Mouse (Mus musculus): Measurements from ENCODE around the gene Cercam. TPM values are rescaled to one million over a fixed set of nuclear protein-coding genes. Genes with fewer than 3 reads are reported as not detected.

Gene Cercam
- 7.0 and 8.6 TPM in 2 replicates for polyA plus RNA-seq (2015; fragmentation: Nextera tagmentation; extraction: Ambion mirVana)

- DNase-seq (ENCODE audit: low spot score), result peak; percentile 88
Observed at GRCm38 (mm10) chr2:29868949-29869645, at the start of gene Cercam. Gene Cercam, plus strand, starts transcription at chr2:29869164.

DNA sequence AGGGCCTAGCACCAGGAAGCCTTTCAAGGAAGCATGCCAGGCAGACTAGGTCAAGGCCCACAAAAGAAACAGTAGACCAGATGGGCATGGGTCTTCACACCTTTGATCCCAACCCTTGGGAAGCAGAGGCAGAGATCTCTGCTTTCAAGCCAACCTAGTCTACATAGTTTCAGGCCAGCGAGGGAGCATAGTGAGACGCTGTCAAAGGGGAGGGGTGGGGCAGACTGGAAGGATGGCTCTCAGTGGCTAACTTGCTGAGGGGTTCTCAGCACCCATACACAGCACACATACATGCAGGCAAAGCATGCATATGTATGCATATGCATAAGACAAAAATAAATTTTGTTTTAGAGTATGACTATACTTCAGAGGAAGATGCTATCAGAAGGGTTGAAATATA lies 49.6 kb upstream of the Cercam start:
- no peak for DNase-seq (ENCODE audit: low spot score)

DNA sequence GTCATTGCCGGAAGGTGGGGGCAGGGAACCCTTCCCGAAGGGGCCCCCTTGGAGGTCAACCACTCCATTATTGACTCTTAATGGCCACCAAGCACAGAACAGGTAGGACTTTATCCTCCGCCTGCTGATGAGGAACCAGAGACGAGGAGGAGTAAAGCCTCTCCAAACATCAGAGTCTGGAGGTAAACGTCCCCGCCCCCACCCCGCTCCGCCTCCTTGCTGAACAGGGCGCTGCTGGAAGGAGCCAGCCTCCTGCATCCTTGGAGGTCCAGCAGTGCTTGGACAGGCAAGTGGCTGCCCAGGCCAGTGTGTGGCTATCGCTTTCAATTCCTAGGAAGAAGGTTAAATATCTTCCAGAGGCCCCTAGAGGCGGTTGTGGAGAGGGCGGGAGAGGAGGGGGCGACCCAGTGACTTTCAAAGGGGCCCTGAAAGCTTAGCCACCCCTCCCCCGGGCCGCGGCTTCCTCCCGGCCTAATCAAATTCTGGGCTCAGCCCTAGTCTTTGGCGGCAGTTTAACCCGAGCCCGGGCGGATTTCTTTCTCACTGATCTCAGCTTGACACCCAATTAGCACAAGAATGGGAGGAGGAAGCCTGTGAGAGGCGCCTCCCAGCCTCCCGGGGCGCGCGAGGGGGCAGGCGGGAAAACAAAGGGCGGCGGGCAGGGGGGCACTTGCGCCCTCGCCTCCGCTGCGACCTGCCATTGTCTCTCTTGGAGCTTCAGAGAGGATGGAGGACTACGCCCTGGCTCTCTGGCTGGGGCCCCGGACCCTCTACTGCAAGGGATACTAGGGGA lies 48.7 kb upstream of the Cercam start, which contains the start of gene Urm1:
Gene Urm1, plus strand, starts transcription at position 51 of the 793 bp plus-strand sequence.
- peak; percentile 72 for DNase-seq (ENCODE audit: low spot score)

DNA sequence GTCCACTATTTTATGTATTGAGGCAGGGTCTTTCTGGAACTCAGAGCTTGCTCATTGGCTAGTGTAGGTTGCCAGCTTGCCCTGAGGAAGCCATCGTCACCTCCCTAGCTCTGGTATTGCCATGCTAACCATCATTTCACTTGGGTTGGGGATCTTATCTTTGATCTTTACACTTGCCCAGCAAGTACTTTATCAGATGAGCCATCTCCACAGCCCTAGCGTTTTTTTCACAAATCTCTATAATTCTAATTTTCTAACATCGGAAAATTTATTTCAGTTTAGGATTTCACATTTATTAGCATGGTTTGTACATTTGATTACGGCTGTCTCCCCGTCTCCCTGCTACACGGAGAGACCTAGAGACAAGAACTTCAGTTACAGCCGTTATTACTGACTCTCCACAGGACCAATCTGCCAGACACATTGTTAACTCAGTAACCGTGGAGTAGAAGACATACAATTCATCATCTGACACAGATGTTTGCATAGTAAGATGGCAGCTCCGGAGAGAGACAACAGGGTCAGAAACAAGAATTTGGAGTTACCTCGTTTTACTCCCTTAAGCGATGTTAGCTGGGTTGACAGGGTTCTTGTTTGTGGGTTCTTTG lies 42.5 kb upstream of the Cercam start:
- no peak for DNase-seq (ENCODE audit: low spot score)

DNA sequence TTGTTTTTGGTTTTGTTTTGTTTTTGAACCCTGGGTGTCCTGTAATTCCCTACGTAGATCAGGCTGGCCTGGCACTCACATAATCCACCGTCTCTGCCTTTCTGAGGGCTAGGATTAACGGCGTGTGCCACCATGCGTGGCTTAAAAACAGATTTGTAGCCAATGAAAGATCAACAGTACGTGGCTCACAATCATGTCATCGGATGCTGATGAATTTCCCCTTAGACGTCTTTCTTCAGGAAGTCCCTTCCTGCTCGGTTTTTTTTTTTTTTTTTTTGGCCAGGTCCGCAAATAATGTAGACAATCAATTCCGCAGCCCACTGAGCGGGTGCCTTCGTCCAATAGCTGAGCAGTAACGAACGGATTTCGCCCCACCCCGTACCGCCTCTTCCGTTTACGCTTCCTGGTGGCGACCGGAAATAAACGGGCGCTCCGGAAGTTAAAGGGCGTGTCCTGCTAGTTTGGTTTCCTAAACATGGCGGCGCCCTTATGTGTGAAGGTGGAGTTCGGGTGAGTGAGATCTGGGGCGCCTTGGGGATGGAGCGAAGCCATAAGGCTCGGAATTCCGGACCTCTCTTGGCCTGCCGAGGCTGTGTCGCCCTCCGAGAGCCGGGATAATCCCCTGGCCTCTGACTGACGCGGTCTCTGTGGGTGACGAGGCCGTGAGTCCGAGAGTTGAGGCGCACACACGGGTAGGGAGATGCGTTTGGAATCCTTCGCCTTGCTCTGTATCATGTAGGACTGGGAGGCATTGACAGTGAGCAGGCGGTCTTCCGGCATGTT lies 41.8 kb upstream of the Cercam start:
- DNase-seq (ENCODE audit: low spot score), result peak; percentile 95

DNA sequence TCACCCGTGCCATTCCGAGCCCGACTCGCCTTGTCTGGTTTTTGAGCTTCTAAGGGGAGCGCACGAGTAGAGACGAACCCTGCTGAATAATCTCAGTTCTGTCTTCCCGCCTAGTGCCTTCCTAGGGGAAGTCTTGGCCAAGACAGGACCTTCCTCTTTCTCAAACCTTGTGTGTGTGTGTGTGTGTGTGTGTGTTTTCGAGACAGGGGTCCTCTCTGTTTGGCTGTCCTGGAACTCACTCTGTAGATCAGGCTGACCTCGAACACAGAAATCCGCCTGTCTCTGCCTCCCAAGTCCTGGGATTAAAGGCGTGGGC lies 41.3 kb upstream of the Cercam start:
- no peak for DNase-seq (ENCODE audit: low spot score)

DNA sequence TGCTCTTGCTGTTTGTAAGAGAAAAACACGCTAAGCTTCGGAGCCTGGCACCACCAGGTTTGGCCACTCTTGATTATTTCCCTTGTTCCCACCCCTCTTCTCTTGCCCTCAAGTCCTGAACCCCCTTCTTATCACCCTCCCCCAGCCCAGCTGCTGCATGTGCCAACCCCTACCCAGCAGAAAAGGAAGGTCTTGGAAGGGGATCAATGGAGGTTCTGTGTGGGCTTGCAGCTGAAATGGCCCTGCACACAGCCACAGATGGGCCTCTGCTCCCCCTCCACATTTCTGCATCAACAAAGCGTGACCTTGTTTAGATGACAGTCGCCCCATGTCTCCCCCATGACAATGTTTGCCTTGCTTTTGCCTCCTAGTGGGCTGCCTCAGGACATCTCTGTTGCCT lies 37.9 kb upstream of the Cercam start:
- no peak for DNase-seq (ENCODE audit: low spot score)

DNA sequence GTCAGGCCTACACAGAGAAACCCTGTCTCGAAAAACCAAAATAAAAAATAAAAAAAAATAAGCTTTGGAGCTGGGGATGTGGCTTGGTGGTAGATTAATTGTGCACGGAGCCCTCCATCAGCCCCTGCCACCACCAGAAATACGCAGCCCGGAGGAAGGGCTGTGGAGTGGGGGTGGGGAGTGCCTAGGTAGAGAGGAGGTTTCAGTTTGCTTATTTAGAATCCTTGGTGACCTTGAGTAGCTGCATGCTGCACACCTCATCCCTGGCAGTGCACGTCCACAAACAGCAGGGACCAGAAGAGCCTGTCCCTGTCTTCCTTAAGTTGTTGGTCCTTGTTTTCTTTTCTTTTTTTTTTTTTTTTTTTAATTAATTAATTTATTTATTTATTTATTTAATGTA lies 35.2 kb upstream of the Cercam start:
- DNase-seq (ENCODE audit: low spot score), result no peak

GRCm38 (mm10) chr2:29835391-29835899 lies 33.5 kb upstream of the Cercam start:
- DNase-seq (ENCODE audit: low spot score), result no peak

GRCm38 (mm10) chr2:29839460-29839859 lies 29.5 kb upstream of the Cercam start:
- DNase-seq (ENCODE audit: low spot score), result no peak

DNA sequence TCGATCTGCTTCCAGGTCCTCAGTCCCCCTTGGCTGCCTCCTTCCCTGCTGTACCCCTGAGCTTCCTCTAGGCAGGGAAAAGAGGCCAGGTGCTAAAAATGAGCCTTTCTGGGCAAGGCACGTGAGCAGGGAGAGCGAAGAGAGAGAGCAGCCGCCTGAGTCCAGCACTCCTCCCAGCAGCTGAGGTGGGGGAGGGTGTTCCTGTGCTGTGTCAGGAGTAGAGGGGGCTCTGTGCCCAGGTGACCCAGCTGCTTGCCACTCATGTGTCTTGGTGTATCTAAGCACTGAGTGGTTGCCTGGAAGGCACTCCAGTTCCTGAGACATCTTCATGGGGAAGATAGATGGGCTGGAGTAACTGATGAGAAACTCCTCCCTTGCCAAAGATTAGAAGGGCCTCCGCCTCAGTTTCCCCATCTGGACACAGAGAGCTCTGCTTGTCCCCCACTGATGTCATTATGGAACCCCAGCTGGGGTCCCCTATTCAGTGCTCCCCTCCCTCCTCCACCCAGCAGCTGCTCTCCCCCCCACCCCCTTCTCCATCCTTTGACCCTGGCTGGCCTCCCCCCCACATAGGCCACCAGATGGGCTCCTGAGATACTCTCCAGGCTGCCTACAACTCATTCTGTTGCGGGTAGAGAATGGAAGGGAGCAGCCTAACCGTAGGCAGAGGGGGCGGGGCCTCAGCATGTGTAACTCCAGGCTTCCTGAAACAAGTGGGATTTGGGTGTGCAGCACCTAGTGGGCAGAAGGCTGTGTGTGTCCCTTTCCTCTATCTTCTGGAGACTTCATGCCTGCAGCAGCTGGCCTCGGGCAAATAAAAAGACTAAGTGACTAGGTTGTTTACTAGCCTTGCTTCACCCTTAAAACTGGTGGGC lies 25.5 kb upstream of the Cercam start:
- no peak for DNase-seq (ENCODE audit: low spot score)

DNA sequence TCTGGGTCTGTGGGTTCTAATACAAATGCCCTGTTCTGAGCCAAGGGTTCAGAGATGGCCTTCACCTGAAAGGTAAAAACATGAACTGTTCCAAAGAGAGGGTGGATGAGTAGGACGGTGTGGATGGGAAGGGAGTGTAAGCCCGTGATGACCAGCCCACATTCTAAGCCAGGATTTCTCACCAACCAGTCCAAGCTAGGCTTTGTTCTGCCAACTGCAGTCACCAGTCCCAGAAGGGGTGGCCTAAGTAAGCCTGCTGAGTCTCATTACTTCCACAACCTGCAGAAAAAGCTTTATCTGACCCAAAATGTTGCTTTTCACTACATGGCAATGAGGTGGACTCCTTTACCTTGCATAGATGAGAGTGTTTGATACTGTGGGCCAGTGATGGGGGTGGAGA lies 24.8 kb upstream of the Cercam start:
- no peak for DNase-seq (ENCODE audit: low spot score)

DNA sequence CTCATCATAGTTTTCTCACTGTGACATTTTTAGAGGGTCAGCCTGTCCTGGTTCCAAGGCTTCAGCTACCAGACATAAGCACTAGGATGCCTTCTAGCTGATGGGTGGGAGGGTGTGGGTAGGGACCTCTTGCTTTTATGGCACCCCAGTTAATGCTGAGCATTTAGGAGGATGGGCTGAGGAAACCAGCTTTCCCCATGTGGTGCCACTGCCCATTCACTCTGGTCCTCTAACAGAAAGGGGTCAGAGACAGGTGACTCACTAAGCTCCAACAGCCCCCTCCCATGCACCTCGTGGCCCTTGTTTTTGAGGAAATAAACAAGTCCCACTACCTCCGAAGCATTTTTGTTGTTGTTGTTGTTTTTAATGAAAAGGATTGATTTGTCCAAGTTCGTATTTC lies 24.3 kb upstream of the Cercam start:
- no peak for DNase-seq (ENCODE audit: low spot score)

- DNase-seq (ENCODE audit: low spot score), result no peak
Observed at GRCm38 (mm10) chr2:29845636-29846035, 23.3 kb upstream of the Cercam start.

DNA sequence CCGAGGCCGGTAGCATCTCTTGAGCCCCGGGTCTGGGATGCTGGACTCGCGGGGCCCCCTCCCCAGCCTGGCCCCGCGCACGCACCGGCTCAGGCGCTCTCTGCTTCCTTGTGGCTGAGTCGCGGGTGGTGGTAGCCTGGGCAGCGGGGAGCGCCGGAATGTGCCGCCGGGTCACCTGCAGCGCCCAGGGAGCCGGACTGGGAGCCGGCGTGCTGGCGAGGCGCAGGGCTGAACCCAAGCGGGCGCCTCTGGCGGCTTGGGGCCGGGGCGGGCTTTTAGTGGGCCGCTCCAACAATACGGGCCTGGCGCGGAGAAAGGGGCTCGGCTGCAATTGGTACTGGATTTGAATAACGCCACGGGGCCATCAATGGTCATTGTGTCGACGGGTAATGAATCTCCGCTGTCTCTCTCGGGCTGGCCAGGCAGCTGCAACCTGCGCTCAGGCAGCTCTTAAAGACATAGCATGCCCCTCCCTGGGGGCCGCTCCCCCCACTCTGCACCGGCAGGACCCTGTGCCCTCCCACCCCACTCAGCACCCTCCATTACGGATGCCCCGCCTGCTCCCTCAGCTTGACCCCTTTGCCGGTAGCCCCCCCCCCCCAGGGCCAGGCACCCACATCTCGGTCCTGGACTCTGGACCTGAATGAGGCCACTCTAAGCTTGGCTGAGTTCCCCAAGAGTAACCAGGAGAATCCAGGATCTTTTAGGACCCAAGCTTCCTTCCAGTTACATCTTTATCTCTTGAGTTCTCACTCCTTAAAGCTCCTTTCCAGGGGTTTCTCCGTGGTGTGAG lies 22.7 kb upstream of the Cercam start:
- no peak for DNase-seq (ENCODE audit: low spot score)

DNA sequence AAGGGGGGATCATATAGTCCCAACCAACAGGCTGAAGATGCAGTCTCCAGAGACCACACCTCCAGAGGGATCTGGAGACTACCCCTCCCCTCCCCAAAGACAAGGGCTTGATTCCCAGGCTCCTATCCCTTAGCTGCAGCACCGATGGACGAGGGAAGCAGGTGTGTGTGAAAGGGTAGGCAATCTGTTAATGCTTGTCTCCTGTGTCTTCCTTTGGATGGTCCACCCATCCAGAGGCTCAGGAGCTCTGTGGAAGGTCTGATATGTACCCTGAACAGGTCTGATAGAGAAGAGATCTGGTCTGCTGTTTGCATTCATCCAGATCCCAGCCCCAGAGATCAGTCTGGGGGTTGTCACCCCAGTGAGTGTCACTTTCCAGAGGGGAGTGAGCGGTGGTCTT lies 22.1 kb upstream of the Cercam start:
- DNase-seq (ENCODE audit: low spot score), result no peak

DNA sequence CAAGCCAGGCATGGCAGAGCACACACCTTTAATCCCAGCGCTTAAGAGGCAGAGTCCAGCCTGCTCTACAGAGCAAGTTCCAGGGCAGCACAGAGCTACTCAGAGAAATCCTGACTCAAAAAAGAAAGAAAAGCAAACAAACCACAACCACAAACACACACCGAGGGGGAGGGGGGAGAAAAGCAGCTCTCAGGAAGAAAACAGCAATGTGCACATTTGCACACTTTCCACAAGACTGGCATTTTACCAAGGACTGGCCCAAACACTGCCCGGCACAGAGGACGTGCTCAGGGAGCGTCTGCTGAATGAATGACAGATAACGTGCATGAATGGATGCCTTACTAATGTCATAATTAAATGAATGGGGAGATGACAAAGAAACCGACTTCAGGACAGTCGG lies 19.9 kb upstream of the Cercam start:
- no peak for DNase-seq (ENCODE audit: low spot score)

GRCm38 (mm10) chr2:29849841-29850480 lies 19.0 kb upstream of the Cercam start:
- peak; percentile 40 for DNase-seq (ENCODE audit: low spot score)

DNA sequence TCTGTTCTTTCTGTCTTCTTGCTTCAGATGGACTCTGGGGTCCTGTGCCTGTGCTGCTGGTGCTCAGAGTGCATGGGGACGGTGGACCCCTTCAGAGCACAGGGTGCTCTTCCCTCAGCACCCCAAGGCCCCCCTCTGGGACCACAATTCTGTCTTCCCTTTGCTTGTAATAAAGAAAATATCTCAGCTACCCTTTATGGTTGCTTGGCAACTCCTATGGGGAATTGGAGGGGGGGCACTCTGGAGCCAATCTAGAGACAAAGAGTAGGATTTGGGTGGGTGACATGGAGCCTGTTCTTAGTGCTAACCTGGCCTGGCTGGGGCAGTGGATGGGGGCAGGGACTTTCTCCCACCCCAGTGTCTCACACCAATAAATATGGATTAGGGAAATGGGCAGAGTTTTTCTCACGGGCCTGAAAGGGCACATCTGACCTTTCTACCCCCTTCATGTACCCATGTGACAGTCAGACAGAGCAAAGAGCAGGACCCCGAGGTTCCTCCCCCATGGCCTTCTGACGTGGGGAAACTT lies 15.9 kb upstream of the Cercam start:
- DNase-seq (ENCODE audit: low spot score), result no peak

All from thymus, postnatal 0 days (tissue).